Mouse (Mus musculus): ENCODE results near the gene Rbm10. TPM values are rescaled to one million over a fixed set of nuclear protein-coding genes. Genes with fewer than 3 reads are reported as not detected.

The Rbm10 gene
- polyA plus RNA-seq (2015; fragmentation: Nextera tagmentation; extraction: Ambion mirVana): 37.3 and 41.0 TPM in 2 replicates

GRCm38 (mm10) chrX:20617176-20617902 lies at the start of gene Rbm10, which contains the start of gene Ndufb11:
Rbm10 (plus strand) TSS chrX:20617503.
Ndufb11 (minus strand) TSS chrX:20617619.
- Histone ChIP-seq H3K27me3 (ENCODE audit: insufficient read depth, low read length) (no peaks in the 10 kb centered on the region), H3K27ac (peak within 1 kb of the TSS; percentile 88), H3K9ac (ENCODE audit: low read depth, low read length) (peak within 1 kb of the TSS; percentile 76), H3K36me3 (ENCODE audit: insufficient read depth, low read length) (no peaks in the 10 kb centered on the region), H3K9me3 (replicated peaks; ENCODE audit: low read length) (no peaks in the 10 kb centered on the region), H3K4me2 (ENCODE audit: low read length) (peak within 1 kb of the TSS; percentile 56), H3K4me1 (replicated peaks; ENCODE audit: insufficient read depth, low read length) (no peaks in the 10 kb centered on the region), H3K4me3 (replicated peaks; ENCODE audit: low read depth, low read length) (peak within 1 kb of the TSS; percentile 63)
- ATAC-seq (replicated peaks; ENCODE audit: low FRiP score, low read depth) (peak; percentile 98), DNase-seq (ENCODE audit: low spot score) (peak; percentile 89)
- 24% methylated on average over 48 of the region's 49 CpGs for WGBS
- no peak for TF ChIP-seq CTCF (IDR thresholded peaks at IDR 0.05; ENCODE audit: low read depth)

- DNase-seq (ENCODE audit: low spot score) (peak; percentile 0), ATAC-seq (replicated peaks; ENCODE audit: low FRiP score, low read depth) (no peak)
- H3K4me1 ChIP-seq (replicated peaks; ENCODE audit: insufficient read depth, low read length): no peaks in the 10 kb centered on the region
- H3K9me3 ChIP-seq (replicated peaks; ENCODE audit: low read length): no peaks in the 10 kb centered on the region
- WGBS: 47% methylated on average over 2 of the region's 2 CpGs
- no peaks in the 10 kb centered on the region for H3K36me3 ChIP-seq (ENCODE audit: insufficient read depth, low read length)
- no peak overlapping the region for H3K9ac ChIP-seq (ENCODE audit: low read depth, low read length)
- H3K4me3 ChIP-seq (replicated peaks; ENCODE audit: low read depth, low read length): no peak overlapping the region
- TF ChIP-seq CTCF (IDR thresholded peaks at IDR 0.05; ENCODE audit: low read depth): no peak
- H3K27me3 ChIP-seq (ENCODE audit: insufficient read depth, low read length): no peaks in the 10 kb centered on the region
- no peak overlapping the region for H3K27ac ChIP-seq
- no peak overlapping the region for H3K4me2 ChIP-seq (ENCODE audit: low read length)
These were observed 46.3 kb upstream of the Rbm10 start for GRCm38 (mm10) chrX:20571024-20571423.

- ATAC-seq (replicated peaks; ENCODE audit: low FRiP score, low read depth) (no peak), DNase-seq (ENCODE audit: low spot score) (no peak)
- no peak overlapping the region for H3K9ac ChIP-seq (ENCODE audit: low read depth, low read length)
- H3K27ac ChIP-seq: no peak overlapping the region
- H3K4me3 ChIP-seq (replicated peaks; ENCODE audit: low read depth, low read length): no peak overlapping the region
- no peaks in the 10 kb centered on the region for H3K27me3 ChIP-seq (ENCODE audit: insufficient read depth, low read length)
- no peaks in the 10 kb centered on the region for H3K36me3 ChIP-seq (ENCODE audit: insufficient read depth, low read length)
- no peak overlapping the region for H3K4me2 ChIP-seq (ENCODE audit: low read length)
- no peaks in the 10 kb centered on the region for H3K9me3 ChIP-seq (replicated peaks; ENCODE audit: low read length)
- TF ChIP-seq CTCF (IDR thresholded peaks at IDR 0.05; ENCODE audit: low read depth): no peak
- no peaks in the 10 kb centered on the region for H3K4me1 ChIP-seq (replicated peaks; ENCODE audit: insufficient read depth, low read length)
- 58% methylated on average over 9 of the region's 9 CpGs for WGBS
These were observed 44.6 kb upstream of the Rbm10 start for GRCm38 (mm10) chrX:20572683-20573082.

- WGBS: 83% methylated on average over 4 of the region's 4 CpGs
- no peaks in the 10 kb centered on the region for H3K27me3 ChIP-seq (ENCODE audit: insufficient read depth, low read length)
- no peaks in the 10 kb centered on the region for H3K36me3 ChIP-seq (ENCODE audit: insufficient read depth, low read length)
- no peak for ATAC-seq (replicated peaks; ENCODE audit: low FRiP score, low read depth)
- no peak overlapping the region for H3K4me2 ChIP-seq (ENCODE audit: low read length)
- H3K4me3 ChIP-seq (replicated peaks; ENCODE audit: low read depth, low read length): no peak overlapping the region
- no peak overlapping the region for H3K27ac ChIP-seq
- no peaks in the 10 kb centered on the region for H3K4me1 ChIP-seq (replicated peaks; ENCODE audit: insufficient read depth, low read length)
- H3K9me3 ChIP-seq (replicated peaks; ENCODE audit: low read length): no peaks in the 10 kb centered on the region
- DNase-seq (ENCODE audit: low spot score): no peak
- no peak for TF ChIP-seq CTCF (IDR thresholded peaks at IDR 0.05; ENCODE audit: low read depth)
- H3K9ac ChIP-seq (ENCODE audit: low read depth, low read length): no peak overlapping the region
These were observed 43.4 kb upstream of the Rbm10 start for GRCm38 (mm10) chrX:20573927-20574326.

- Histone ChIP-seq H3K9me3 (replicated peaks; ENCODE audit: low read length) (no peaks in the 10 kb centered on the region), H3K4me1 (replicated peaks; ENCODE audit: insufficient read depth, low read length) (no peaks in the 10 kb centered on the region), H3K36me3 (ENCODE audit: insufficient read depth, low read length) (no peaks in the 10 kb centered on the region), H3K4me3 (replicated peaks; ENCODE audit: low read depth, low read length) (no peak overlapping the region), H3K27ac (no peak overlapping the region), H3K4me2 (ENCODE audit: low read length) (no peak overlapping the region), H3K27me3 (ENCODE audit: insufficient read depth, low read length) (no peaks in the 10 kb centered on the region), H3K9ac (ENCODE audit: low read depth, low read length) (no peak overlapping the region)
- WGBS: 29% methylated on average over 4 of the region's 4 CpGs
- ATAC-seq (replicated peaks; ENCODE audit: low FRiP score, low read depth) (no peak), DNase-seq (ENCODE audit: low spot score) (peak; percentile 3)
- TF ChIP-seq CTCF (IDR thresholded peaks at IDR 0.05; ENCODE audit: low read depth): peak; percentile 58
These were observed 29.3 kb upstream of the Rbm10 start for GRCm38 (mm10) chrX:20587968-20588367.

- WGBS: 85% methylated on average over 4 of the region's 4 CpGs
- Histone ChIP-seq H3K27me3 (ENCODE audit: insufficient read depth, low read length) (no peaks in the 10 kb centered on the region), H3K9ac (ENCODE audit: low read depth, low read length) (no peak overlapping the region), H3K9me3 (replicated peaks; ENCODE audit: low read length) (no peaks in the 10 kb centered on the region), H3K36me3 (ENCODE audit: insufficient read depth, low read length) (no peaks in the 10 kb centered on the region), H3K4me2 (ENCODE audit: low read length) (no peak overlapping the region), H3K27ac (no peak overlapping the region), H3K4me3 (replicated peaks; ENCODE audit: low read depth, low read length) (no peak overlapping the region), H3K4me1 (replicated peaks; ENCODE audit: insufficient read depth, low read length) (no peaks in the 10 kb centered on the region)
- no peak for TF ChIP-seq CTCF (IDR thresholded peaks at IDR 0.05; ENCODE audit: low read depth)
- DNase-seq (ENCODE audit: low spot score) (no peak), ATAC-seq (replicated peaks; ENCODE audit: low FRiP score, low read depth) (no peak)
These were observed 8.8 kb upstream of the Rbm10 start for GRCm38 (mm10) chrX:20608500-20608899.

Measured in kidney, postnatal 0 days (tissue).